Mouse (Mus musculus): ENCODE measurements around the gene Slc11a2.
"Not testable (repeated sequence)": the region's sequence is repeated elsewhere in the genome, so short reads cannot be mapped to it uniquely, and the experiment has no call there.

Slc11a2 gene

DNA sequence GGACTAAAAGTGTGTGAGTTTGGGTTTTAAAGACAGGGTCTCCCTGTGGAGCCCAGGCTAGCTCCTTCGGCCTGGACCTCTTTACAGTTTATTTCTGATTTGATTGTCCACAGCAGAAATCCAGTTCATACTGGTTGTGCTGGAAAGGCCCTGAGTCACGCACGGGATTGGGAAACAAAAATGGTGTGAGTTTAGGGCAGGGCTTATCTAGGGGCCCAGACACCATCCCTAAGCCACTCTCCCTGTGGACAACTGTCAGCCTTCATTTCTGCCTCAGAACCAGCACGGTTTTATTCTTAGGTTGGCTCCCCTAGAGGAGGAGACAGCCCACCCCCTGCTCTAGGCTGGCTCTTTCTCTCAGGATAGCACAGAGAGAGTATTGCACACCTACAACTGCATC, 8.4 kb upstream of the Slc11a2 start:
- DNase-seq (ENCODE audit: low spot score), result no peak

DNA sequence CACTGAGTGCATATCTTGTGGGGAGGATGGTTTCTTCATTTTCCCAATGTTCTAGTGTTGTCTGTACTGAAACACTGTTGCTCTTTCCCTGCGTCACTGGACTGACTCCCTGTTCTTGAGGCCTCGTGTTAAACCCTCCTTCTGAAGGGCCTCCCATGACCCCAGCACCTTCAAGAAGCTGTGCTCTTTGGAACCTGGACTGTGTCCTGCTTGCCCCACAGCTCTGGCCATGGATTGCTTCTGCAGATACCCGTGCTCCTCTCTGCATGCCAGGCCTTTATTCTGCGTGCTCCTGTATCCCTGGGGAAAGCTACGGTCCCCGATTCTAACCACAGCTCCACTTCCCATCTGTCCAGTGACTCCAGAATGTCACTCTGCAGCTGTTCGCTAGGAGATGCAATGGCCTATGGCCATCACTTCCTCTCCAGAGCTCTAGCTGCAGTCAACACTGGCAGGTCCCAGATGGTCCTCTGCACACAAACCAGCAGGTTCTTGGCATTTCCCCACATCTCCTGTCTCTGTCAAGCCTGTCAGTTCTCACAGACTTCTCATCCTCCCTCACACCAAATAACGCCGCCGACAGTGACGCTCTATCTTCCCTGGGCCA, 5.2 kb upstream of the Slc11a2 start:
- no peak for DNase-seq (ENCODE audit: low spot score)

DNA sequence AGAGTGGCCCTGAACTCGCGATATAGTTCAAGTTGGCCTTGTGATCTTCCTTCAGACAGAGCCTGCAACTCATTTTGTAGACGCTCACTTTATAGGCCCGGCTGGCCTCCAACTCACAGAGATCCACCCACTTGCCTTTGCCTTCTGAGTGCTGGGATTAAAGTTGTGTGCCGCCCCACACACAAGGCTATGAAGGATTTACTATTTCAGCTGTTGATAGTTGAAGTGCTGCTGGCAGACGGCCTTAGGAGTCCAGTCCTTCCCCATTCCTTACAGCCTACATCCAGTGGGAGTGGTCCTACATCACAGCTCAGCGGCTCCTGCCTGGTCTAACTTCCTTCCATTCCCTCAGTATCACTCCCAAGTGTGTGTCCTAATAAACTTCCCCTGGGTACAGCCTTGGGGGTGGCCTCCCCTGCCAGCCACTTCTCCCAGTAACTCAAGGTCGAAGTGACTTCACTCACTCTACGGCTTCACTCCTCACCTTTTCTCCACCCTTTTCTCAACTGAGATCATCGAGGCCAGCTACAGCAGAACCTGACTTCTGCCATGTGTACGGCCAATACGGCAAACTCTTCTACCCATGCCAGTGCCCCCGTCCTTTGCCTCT, 3.5 kb upstream of the Slc11a2 start:
- DNase-seq (ENCODE audit: low spot score), result no peak

DNA sequence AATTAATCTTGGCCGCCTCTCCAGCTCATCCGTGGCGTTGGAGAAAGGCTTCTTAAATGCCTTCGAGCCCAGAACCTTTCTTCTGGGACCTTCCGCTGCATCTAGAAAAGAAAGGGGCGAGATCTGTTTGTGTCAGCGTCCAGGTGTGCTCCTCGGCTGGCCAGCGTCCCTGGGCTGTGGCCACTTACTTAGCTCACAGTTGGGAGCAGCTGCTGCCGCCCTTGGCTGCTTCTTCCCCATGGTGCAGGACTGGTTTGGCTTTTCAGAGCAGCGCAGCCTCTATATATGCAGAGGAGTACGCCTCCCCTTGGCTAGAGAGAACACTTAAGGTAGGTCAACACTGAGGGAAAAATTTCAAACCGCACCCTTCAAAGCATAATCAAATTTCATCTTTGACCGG, 956 bp downstream of the Slc11a2 start:
- DNase-seq (ENCODE audit: low spot score), result peak; percentile 59

DNA sequence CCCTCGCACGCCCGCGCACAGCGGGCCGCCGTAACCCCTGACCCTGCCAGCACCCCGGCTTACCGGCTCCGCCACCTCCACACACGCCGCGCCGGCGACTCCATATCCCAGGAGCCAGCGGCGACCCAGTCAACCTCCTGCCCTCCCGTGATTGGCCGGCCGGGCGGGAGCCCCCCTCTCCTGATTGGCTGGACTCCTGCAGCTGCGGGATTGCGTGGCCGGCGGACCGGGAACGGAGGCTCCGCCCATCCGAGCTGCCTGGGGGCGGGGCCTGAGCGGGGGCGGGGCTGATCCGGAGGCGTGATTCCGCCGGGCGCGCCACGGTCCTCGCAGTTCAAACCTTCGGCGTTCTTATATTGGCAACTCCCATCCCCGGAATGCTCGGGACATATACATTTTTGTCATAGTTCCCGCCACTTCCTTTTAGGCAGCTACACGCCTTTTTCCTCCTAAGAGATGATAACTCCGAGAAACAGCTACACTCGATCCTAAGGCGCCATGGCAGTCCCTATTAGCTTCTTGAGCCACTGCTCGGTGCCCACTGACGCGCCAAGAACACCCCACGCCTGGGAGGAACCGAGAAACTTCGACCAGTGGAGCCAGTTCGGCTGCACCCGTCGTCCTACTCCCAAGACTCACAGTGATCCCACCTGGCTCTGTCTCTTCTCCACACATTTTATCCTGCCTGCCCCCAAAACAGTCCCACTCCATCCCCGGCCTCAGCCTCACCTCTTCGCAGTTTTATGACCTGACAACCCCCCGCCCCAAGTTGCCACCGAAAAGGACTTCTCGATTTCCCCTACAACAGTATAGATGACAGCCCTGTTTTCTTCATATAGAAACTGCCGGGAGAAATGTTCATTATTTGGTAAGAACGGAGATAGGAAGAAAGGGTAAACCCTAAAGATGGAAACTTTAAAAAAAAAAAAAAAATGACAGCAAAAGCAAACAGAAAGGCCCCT, 1.7 kb downstream of the Slc11a2 start:
- DNase-seq (ENCODE audit: low spot score), result peak; percentile 98

DNA sequence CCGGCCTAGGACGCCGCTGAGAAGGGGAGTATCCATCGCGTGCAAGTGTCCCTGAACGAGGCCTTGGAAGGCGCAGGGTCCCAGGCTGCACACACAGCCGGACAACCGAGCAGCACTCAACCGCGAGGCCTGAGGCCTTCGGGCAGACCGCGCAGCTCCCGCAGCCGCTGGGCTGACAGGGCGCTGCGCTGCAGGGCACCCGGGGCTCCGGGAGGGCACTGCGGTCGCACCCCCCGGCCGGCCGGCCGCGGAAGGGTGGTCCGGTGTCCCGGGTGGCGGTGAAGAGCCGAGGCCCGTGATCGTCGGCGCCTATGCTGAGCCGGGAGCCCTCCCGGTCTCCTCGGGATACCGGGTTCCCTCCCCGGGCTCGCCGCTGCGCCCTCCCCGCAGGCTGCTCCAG, 2.4 kb downstream of the Slc11a2 start:
- DNase-seq (ENCODE audit: low spot score), result no peak

DNA sequence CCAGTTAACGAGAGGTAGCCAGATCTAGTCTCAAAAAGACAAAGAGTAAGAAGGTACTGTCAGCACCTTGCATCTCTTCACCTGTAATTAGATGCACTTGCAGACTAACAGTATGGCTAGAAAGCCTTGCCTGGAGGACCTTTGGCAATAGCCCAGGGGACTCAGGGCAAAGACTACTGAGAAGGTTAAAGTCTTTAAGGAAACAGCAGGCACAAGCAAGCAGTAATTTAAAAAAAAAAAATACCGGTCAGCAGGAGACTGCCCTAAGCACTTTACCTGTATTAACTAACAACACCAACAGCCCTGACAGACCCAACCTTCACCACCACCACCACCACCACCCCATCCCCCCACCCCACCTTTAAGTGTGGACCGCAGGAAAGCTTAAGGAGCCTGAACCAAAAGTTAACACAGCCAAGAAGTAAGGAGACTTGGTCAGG, 3.1 kb downstream of the Slc11a2 start, which contains the start of gene Gm5475:
Gene Gm5475, plus strand, starts transcription at position 390 of the 440 bp plus-strand sequence.
- DNase-seq (ENCODE audit: low spot score), result not testable (repeated sequence)

DNA sequence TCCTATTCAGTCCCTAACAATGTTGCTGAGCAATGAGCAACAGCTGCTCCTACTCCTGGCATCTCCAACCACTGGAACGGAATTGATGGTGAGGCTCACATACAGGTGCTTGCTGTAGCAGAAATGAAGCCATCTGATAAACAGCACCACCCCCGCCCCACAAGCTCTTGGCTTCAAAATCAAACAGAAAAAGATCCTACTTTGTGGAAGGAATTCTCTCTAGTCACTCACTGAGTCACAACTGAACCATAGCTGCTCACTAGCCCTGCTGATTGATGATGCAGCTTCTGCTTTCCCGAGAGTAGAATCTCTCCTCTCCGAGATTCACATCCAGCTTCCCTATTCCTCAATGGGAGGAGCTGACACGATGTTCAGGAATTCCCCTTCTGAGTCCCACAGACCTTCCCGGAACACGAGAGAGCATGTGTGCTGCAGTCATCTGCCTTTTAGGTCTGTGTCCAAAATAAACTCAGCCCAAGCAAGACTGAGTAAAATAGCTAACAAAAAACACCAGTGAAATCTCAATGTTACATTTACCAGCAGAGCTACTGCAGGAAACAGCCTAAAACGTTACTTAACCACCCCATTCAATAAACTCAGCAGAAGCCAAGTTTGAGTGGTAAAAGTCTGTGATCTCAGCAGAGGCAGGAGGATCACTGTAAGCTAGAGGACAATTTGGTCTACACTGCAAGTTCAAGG, 3.7 kb downstream of the Slc11a2 start:
- no peak for DNase-seq (ENCODE audit: low spot score)

DNA sequence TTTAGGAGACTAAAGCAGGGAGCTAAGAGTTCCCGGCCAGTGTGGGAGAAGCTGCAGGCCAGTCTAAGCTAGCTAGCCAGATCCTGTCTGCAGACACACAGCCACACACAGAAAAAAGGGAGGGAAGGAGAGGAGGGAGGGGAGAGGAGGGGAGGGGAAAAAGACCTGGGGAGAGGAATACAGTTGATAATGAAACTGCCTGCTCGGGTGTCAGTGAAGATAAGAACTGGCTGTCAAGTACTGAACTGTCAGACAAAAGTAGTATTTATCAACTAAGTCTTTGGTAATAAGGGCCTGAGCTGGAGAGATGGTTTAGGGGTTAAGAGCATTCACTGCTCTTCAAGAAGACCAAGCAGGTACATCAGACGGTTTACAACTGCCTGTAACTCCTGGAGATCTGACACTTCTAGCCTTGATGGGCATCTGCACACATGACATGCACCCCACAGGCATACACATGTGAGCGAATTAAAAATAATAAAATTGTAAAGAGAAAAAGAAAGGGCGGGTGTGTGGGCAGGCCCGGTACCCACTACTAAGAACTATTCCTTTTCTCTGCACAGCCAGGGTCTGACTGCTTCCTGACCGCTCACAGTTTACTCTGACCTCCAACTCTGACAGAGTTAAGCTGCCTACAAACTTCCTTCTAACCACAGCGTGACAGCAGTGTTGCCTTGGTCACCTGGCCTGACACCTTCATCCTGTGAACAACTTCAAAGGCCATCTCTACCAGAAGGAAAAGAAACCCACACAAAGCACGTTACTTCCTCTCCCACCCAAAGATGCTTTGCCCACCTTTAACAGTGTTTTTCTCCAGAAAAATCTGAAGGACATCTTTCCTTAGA, 4.7 kb downstream of the Slc11a2 start:
- no peak for DNase-seq (ENCODE audit: low spot score)

DNA sequence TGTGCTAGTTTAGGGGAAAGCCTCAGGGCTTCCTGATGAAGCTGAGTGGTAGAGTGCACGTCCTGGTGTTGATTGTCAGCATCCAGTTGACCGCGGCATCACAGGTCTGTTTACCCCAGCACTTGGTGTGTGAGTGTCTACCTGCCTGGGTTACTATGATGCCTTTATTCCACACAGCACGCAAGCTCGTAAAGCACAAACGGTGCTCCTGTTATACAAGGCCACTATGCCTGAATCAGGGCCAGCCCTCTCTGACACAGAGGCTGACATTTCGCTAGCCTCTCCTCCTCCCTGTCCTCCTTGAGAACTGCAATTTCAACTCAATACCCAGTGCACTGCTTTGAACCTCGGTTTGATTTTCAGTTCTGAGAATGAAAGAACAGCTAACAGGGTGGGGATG, 5.6 kb downstream of the Slc11a2 start:
- no peak for DNase-seq (ENCODE audit: low spot score)

DNA sequence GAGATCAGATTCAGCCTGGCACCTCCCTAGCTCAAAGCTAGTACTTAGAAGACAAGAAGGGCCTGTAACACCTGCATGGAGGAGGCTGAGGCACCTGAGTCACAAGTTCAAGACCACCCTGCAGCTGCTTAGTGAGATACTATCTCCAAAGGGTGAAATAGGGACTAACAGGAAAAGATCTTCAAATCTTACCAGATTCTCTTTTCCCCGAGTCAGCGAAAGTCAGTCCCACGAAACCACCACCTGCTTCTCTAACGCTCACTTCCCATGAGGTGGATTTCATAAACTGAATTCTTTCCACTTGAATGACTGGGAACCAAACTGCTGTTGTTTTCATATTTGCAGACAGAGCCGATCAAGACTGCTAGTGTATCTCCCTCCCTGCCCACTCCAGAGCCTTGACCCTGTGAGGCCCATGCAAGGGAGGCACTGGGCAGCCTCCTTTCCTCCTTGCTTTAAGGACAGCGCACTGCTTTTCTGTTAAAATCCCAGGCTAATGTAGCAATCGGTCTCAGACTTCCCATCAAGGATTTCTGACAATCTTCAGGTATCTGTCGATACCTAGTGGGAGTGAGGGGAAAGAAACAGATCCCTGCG, 6.9 kb downstream of the Slc11a2 start:
- no peak for DNase-seq (ENCODE audit: low spot score)

DNA sequence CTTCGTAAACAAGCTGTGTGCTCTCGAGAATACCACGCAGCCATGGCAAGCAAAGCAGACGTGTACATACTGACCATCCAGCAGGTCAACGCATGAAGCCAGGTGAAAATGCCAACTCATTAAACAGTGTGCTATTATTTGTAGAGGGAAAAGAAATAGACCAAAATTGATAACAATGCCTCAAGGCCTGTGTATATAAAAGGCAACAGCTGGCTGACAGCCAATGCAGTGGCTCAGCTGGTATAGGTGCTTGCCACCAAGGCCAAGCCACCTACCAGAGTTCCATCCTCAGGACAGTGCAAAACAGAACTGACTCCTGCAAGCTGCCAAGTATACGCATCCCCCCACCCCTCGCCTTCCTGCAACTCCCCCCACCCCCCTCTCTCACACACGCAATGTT, 9.2 kb downstream of the Slc11a2 start:
- no peak for DNase-seq (ENCODE audit: low spot score)

DNA sequence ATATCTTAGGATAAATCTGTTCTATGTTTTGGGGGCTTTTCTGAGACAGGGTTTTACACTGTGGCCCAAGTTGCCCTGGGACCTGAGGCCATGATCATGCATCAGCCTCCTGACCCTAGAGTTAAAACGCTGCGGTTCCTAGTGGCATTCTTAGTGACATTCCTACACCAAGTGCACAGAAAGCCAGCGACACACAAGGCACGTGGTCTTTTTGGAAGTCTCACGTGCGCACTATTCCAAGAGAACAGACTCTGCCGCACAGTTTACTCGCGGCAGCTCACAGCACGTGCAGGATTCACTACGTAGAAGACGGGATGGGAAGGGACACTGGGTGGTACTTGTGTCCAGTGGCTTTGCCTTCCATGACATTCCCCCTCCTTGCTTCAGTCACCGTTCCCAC, 9.9 kb downstream of the Slc11a2 start:
- DNase-seq (ENCODE audit: low spot score), result no peak

DNA sequence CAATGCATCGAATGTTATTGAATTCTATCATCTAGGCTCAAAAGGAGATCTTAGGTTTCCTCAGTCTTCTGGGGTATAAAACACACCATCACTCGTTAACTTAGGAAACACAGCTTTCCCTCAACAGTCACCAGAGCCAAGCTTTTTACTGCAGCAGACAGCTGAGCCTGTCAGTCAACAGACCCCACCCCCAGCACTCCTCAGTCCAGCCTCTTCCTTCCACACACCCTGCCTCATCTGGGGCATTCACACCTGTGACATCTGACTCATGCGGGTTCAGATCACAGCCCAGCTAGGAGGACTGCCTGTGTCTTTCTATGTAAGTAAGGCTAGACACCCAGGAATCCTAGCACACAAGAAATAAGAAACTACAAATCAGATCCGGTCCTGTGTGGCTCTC, 10.9 kb downstream of the Slc11a2 start:
- DNase-seq (ENCODE audit: low spot score), result no peak

DNA sequence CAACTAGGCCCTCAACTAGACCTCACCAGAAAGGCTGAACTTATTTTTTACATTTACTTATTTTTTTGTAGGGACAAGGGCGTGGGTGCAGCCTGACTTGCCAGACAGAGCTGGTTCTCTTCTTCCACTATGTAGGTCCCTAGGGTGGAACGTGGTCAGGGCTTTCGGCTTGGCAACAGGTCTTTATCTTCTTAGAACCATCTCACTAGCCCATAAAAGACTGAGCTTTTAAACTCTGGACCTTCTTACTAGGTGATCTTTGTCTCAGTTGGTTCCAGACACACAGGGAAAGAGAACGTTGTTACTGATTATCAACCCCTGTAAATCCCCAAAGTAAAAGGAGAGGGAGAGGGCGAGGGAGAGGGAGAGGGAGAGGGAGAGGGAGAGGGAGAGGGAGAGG, 11.6 kb downstream of the Slc11a2 start:
- no peak for DNase-seq (ENCODE audit: low spot score)

DNA sequence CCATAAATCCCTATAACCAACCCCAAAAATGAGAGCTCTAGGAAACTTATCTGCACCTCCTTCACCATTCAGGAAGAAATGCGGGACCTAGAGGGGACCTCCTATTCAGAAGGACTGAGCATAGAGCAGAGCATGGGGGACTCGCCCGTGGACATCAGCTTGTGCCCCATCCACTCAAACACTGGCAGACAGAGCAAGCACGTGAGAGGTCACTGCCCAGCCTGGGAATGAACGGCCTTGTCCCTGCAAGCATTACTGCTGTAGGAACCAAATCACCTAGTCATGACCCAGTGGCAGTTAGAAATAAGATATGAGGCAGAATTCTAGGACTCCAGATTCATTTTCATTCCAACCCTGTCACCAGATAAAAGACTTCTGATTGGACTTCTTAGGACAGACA, 13.1 kb downstream of the Slc11a2 start:
- DNase-seq (ENCODE audit: low spot score), result no peak

DNA sequence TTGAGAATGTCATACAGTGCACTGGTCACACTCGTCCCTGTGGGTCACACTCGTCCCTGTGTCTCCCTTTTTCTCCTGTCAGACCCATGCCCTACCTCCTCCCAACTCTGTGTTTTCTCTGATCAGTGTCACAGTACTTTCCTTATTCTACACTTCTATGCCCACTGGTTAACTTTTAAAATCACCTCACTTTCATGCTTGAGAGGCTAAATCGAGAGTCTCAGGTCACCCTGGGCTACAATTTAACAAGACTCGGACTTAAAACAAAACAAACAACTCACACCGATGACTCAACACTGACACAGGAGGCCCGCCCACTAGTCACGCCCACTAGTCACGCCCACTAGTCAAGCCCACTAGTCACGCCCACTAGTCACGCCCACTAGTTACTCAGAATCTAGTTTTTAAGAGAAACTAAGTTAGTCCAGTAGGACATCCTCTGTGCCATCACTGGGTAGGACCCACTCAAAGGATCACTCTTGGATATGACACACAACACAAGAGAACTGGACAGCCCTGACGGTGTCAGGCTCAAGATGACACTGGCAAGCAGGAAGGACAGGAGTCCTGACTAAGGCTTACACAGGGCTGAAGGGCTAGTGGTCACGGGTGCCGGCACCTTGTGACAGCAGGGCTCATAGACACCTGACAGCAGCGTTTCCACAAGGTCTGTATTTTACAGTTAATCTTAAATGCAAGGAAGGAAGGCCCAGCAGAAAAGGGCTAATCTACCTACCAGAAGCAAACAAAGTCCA, 13.8 kb downstream of the Slc11a2 start:
- DNase-seq (ENCODE audit: low spot score), result peak; percentile 56

DNA sequence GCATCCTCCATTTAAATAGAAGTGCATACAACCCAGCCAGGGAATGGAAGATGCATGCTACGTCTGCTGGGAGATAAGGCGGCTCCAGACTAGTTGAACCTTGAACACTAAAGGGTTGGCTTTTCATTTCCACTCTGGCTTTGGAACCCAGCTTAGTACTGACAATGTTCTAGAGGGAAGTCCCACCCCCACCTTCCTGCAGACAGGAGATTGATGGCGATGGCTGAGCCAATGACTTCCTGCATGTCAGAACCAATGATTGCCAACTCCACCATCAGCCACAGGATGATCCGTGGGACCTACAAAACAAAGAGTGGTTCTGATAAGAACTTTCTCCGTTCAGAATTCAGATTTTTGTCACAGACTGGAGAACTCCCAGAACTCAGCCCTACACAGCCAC, 18.8 kb downstream of the Slc11a2 start:
- DNase-seq (ENCODE audit: low spot score), result no peak

DNA sequence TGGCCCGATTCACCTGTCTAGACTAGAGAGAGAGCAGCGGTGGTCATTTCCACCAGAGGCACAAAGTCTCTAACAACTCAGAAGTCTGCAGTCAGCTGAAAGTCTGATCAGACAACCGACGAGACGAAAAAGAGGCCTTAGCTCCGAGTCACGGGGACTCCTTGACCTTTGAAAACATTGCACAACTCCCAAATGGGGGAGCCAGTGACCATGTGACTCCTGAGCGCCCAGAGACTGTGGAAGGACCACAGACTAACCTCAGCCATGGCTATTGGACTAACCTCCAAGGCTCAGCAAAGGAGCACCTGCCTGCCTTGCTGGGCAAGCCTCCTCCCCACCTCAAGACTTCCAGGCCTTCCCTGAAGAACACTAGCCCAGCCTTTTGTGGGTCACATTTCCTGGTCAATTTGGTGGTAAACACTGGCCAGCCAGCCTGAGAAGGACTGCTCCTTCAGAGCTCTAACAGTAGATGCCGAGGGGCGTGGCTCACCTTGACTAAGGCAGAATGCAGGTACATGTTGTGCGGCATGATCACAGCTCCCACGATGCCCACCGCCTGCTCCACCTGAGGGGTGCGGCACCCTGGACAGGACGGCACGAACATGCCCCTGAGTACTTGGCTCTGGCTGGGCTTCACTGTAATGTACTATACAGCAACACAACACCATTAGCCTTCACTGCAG, 21.4 kb downstream of the Slc11a2 start:
- peak; percentile 52 for DNase-seq (ENCODE audit: low spot score)

DNA sequence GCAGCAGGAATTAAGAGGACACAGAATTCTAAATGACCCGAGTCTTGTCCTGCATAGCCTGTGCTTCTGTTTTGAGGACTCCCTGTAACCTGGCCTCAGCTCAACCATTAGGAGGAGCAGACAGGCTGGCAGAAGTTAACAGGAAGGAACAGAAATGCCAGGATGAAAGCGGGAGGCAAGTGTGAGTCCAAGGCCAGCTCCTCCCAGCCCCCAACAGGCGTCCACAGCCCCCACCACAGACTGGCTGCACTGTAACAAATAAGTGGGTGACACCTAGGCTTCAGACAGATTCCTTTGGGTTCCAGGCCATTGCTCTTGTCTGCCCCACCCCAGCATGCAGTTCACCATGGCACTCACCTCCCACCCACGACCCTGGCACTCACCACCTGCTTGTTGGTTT, 22.1 kb downstream of the Slc11a2 start:
- no peak for DNase-seq (ENCODE audit: low spot score)

Data from lung, postnatal 25 days (tissue).